20 mouse cellular contexts compared by ENCODE assay signal in genomic region chr1:43689983-43690382, GRCm38 (mm10). TPM values are rescaled to one million over a fixed set of nuclear protein-coding genes. Genes with fewer than 3 reads are reported as not detected.
DNase-seq lines count a peak whose midpoint lies in the region; TF ChIP-seq lines count a peak whose summit lies in the region.
"Had no signal": no experiment of that assay in that cellular context is flagged by ENCODE, and none has a peak within 500 bp of the region (broad histone marks: within the 10 kb centered on the region; RNA-seq: fewer than 3 reads in every experiment).

No protein-coding gene starts in this region.

- H3K79me2 ChIP-seq in CH12.LX (replicated peaks; ENCODE audit: control insufficient read depth, extremely low read depth, insufficient read depth, poor library complexity, severe bottlenecking) = peaks cover 12% of the 10 kb centered on the region; the same call in 1 of the 2 replicates

- peak overlapping the region; percentile 78 for H3K4me2 ChIP-seq in CH12.LX (ENCODE audit: insufficient read depth, low read depth, poor library complexity, severe bottlenecking)

- no peak for TF ChIP-seq CTCF in CH12.LX (conservative IDR thresholded peaks at IDR 0.05 in 1 of 2, IDR thresholded peaks at IDR 0.05 in 1 of 2; ENCODE audit: low read depth in 2 of 2, low read length in 2 of 2)

- no peak for TF ChIP-seq POLR2A in CH12.LX (IDR thresholded peaks at IDR 0.05; ENCODE audit: low read depth, low read length)

- dilution Hi-C loops in CH12.LX (cut with MboI; ENCODE audit: extremely low pct_ligation_motif_present, extremely low pct_unique_long_range_greater_than_20kb, low sequenced_read_pairs) = no loop called here

- peak overlapping the region; percentile 54 to 81 (median 70) for H3K4me3 ChIP-seq in CH12.LX (replicated peaks in 1 of 3; ENCODE audit: low read depth in 2 of 3, low read length in 2 of 3, poor library complexity in 1 of 3)

- in situ Hi-C loops in CH12.LX (cut with MboI; ENCODE audit: low pct_ligation_motif_present, low pct_unique_long_range_greater_than_20kb, low sequenced_read_pairs) = no loop called here

- H3K27me3 ChIP-seq in CH12.LX (replicated peaks) = no peaks in the 10 kb centered on the region
- H3K27me3 ChIP-seq: Patski had no signal

- peaks cover 22% of the 10 kb centered on the region for H3K9me3 ChIP-seq in CH12.LX (replicated peaks; ENCODE audit: low read length)

- H3K4me1 ChIP-seq in CH12.LX (ENCODE audit: control insufficient read depth in 1 of 2, insufficient read depth in 2 of 2) = peaks cover 12 to 48% of the 10 kb centered on the region in 2 experiments

- peak overlapping the region; percentile 99 for H3K9ac ChIP-seq in CH12.LX (ENCODE audit: insufficient read depth, low read depth)

- TF ChIP-seq RAD21 in CH12.LX (IDR thresholded peaks at IDR 0.05; ENCODE audit: low read depth, low read length) = no peak

- H3K27ac ChIP-seq in CH12.LX (ENCODE audit: insufficient read depth, low read depth) = peak overlapping the region; percentile 69; the same call in 1 of the 2 replicates

- H3K36me3 ChIP-seq in CH12.LX (replicated peaks in 1 of 2; ENCODE audit: control insufficient read depth in 1 of 2, insufficient read depth in 1 of 2, low read length in 1 of 2) = peaks cover 25 to 28% of the 10 kb centered on the region in 2 experiments
- H3K36me3 ChIP-seq: G1E had no signal

- TF ChIP-seq EP300 in CH12.LX (IDR thresholded peaks at IDR 0.05; ENCODE audit: low read length) = peak; percentile 98

- peak; percentile 40 for DNase-seq in heart, adult 11 months
- DNase-seq in heart, postnatal 4 days = no peak
- peak; percentile 78 for DNase-seq in CH12.LX (ENCODE audit: extremely low read depth)
- no peak for DNase-seq in frontal cortex, adult 2 months (ENCODE audit: extremely low spot score in 1 of 2, low spot score in 1 of 2)
- DNase-seq: adrenal gland, adult 2 months; adrenal gland, adult 8-10 months; adrenal gland, postnatal 10 days; adrenal gland, postnatal 14 days; adrenal gland, postnatal 25 days; adrenal gland, postnatal 36 days; B cell, adult 2 months; cerebellum, adult 11 months; cerebellum, adult 11-12 months; cerebellum, adult 18-20 months; cerebellum, adult 2 months had no signal

TF ChIP-seq in CH12.LX, 34 proteins besides CTCF, POLR2A, EP300 and RAD21:
- TF ChIP-seq KAT2A (IDR thresholded peaks at IDR 0.05; ENCODE audit: insufficient replicate concordance, low read length) = no peak
- peak; percentile 84 for TF ChIP-seq JUND (conservative IDR thresholded peaks at IDR 0.05; ENCODE audit: low read depth, low read length)
- TF ChIP-seq MAFK (IDR thresholded peaks at IDR 0.05; ENCODE audit: insufficient replicate concordance, low read length) = peak; percentile 69
- peak; percentile 93 for TF ChIP-seq ETS1 (conservative IDR thresholded peaks at IDR 0.05; ENCODE audit: low read depth, low read length)
- TF ChIP-seq USF2 (conservative IDR thresholded peaks at IDR 0.05; ENCODE audit: low read depth, low read length) = no peak
- TF ChIP-seq BHLHE40 (IDR thresholded peaks at IDR 0.05; ENCODE audit: low read depth, low read length) = peak; percentile 61
- TF ChIP-seq ZKSCAN1 (IDR thresholded peaks at IDR 0.05; ENCODE audit: borderline replicate concordance, low read depth, low read length) = no peak
- peak; percentile 61 for TF ChIP-seq HCFC1 (IDR thresholded peaks at IDR 0.05; ENCODE audit: low read depth, low read length)
- no peak; the same call in 1 of the 2 replicates for TF ChIP-seq MXI1 (IDR thresholded peaks at IDR 0.05; ENCODE audit: low read depth, low read length)
- TF ChIP-seq POLR2AphosphoS2 (IDR thresholded peaks at IDR 0.05; ENCODE audit: low read depth, low read length) = no peak
- no peak for TF ChIP-seq MYC (IDR thresholded peaks at IDR 0.05; ENCODE audit: low read depth, low read length)
- TF ChIP-seq NRF1 (IDR thresholded peaks at IDR 0.05; ENCODE audit: low read depth, low read length) = no peak
- no peak for TF ChIP-seq GABPA (IDR thresholded peaks at IDR 0.05; ENCODE audit: insufficient replicate concordance, low read depth, low read length)
- no peak; the same call in 1 of the 2 replicates for TF ChIP-seq NELFE (IDR thresholded peaks at IDR 0.05; ENCODE audit: low read depth, low read length)
- peak; percentile 21; the same call in 1 of the 2 replicates for TF ChIP-seq ZNF384 (IDR thresholded peaks at IDR 0.05; ENCODE audit: low read depth, low read length)
- peak; percentile 98 for TF ChIP-seq MEF2A (IDR thresholded peaks at IDR 0.05; ENCODE audit: borderline replicate concordance, low read depth, low read length)
- no peak for TF ChIP-seq CHD1 (IDR thresholded peaks at IDR 0.05; ENCODE audit: low read depth, low read length)
- no peak for TF ChIP-seq SMC3 (IDR thresholded peaks at IDR 0.05; ENCODE audit: low read depth, low read length)
- peak; percentile 76; the same call in 1 of the 2 replicates for TF ChIP-seq SIN3A (IDR thresholded peaks at IDR 0.05; ENCODE audit: low read length)
- TF ChIP-seq RCOR1 (conservative IDR thresholded peaks at IDR 0.05; ENCODE audit: low read depth, low read length) = peak; percentile 75; the same call in 1 of the 2 replicates
- TF ChIP-seq ZMIZ1 (IDR thresholded peaks at IDR 0.05; ENCODE audit: low read depth, low read length) = no peak
- no peak for TF ChIP-seq USF1 (IDR thresholded peaks at IDR 0.05; ENCODE audit: low read depth, low read length)
- peak; percentile 50; the same call in 1 of the 2 replicates for TF ChIP-seq CHD2 (IDR thresholded peaks at IDR 0.05; ENCODE audit: low read length)
- TF ChIP-seq PAX5 (IDR thresholded peaks at IDR 0.05; ENCODE audit: low read length) = no peak
- no peak for TF ChIP-seq ELF1 (IDR thresholded peaks at IDR 0.05; ENCODE audit: low read depth, low read length)
- peak; percentile 92 for TF ChIP-seq JUN (IDR thresholded peaks at IDR 0.05; ENCODE audit: insufficient read depth, low read depth, low read length)
- TF ChIP-seq MAX (IDR thresholded peaks at IDR 0.05; ENCODE audit: low read length) = no peak; the same call in 1 of the 2 replicates
- no peak for TF ChIP-seq MAZ (IDR thresholded peaks at IDR 0.05; ENCODE audit: low read depth, low read length)
- no peak for TF ChIP-seq UBTF (IDR thresholded peaks at IDR 0.05; ENCODE audit: low read depth, low read length)
- no peak for TF ChIP-seq TBP (conservative IDR thresholded peaks at IDR 0.05; ENCODE audit: low read depth, low read length)
- peak; percentile 52 for TF ChIP-seq TCF12 (IDR thresholded peaks at IDR 0.05; ENCODE audit: low read depth, low read length)
- TF ChIP-seq ZC3H11A (IDR thresholded peaks at IDR 0.05; ENCODE audit: low read depth, low read length) = peak; percentile 8; the same call in 1 of the 2 replicates
- TF ChIP-seq IRF4 (IDR thresholded peaks at IDR 0.05; ENCODE audit: low read depth, low read length) = peak; percentile 86
- no peak for TF ChIP-seq E2F4 (IDR thresholded peaks at IDR 0.05; ENCODE audit: insufficient replicate concordance, low read depth, low read length)

RNA-seq across cellular contexts. Expression of gene 1500015O10Rik, which starts 40.4 kb away (rescaled TPM):
- 1 to 10 TPM; 4.9 to 5.4 TPM for total RNA-seq in heart, postnatal 4 days (2021)
- total RNA-seq in CH12.LX (2012; rRNA removed) (not detected in 2 replicates), CH12.LX (2014; rRNA removed) (not detected in 2 replicates)
- polyA plus RNA-seq in CH12.LX (2012; ENCODE audit: insufficient read length, low read depth) = not detected in 2 replicates
- polyA plus RNA-seq in frontal cortex, adult 2 months (2012; rRNA removed) = 2.2 and 3.0 TPM in 2 replicates
- total RNA-seq: MEL had no signal
- polyA plus RNA-seq: activated CD4-positive, CD25-positive, alpha-beta regulatory T cell, adult 4 months; CD4-positive, CD25-positive, alpha-beta regulatory T cell, adult 4 months; G1E had no signal

Comparison
In these comparisons a context has a peak if more than half of its experiments do, and no peak if none do; other contexts are left out.
1. DNase-seq: peak in heart, adult 11 months (single experiment) and CH12.LX (single experiment); none in heart, postnatal 4 days (single experiment) and frontal cortex, adult 2 months (0 of 2).
2. RNA of gene 1500015O10Rik, which starts 40.4 kb away (total RNA-seq): 4.9 to 5.4 TPM in heart, postnatal 4 days; not detected in CH12.LX; every median in the first group is over 4 times any median in the second.